Mouse (Mus musculus) cortical plate, adult 2 months (tissue): ENCODE data around the gene Oas1c. TPM values are rescaled to one million over a fixed set of nuclear protein-coding genes. Genes with fewer than 3 reads are reported as not detected.
"Not testable (repeated sequence)": the region's sequence is repeated elsewhere in the genome, so short reads cannot be mapped to it uniquely, and the experiment has no call there.

Experiments
- H3K27ac ChIP-seq: fragments of 200-500 bp; 2 replicates; pipeline ENCODE4 v1.5.1; 2012; ENCODE audit warnings: low read length, control low read depth, inconsistent platforms; ENCODE audit not compliant: insufficient read depth
- H3K4me1 ChIP-seq: fragments of 200-500 bp; 2 replicates; pipeline ENCODE4 v1.6.1; 2011; ENCODE audit warnings: low read length; ENCODE audit not compliant: control insufficient read depth, insufficient read depth
- H3K4me3 ChIP-seq: fragments of 200-500 bp; 2 replicates; pipeline ENCODE4 v1.5.1; 2011; ENCODE audit warnings: mild to moderate bottlenecking, low read length, control low read depth; ENCODE audit not compliant: insufficient read depth
- CTCF ChIP-seq: fragments of 200-500 bp; IDR thresholded peaks from 2 replicates; pipeline ENCODE4 v1.5.1; 2011; ENCODE audit warnings: mild to moderate bottlenecking, control low read depth, low read length; ENCODE audit not compliant: insufficient read depth; ENCODE audit errors: extremely low read depth
- POLR2A ChIP-seq: fragments of 200-500 bp; IDR thresholded peaks from 2 replicates; pipeline ENCODE4 v1.6.1; 2011; ENCODE audit warnings: mild to moderate bottlenecking, low read length, control low read depth; ENCODE audit not compliant: insufficient read depth; ENCODE audit errors: extremely low read depth
- polyA plus RNA-seq: library from polyadenylated mRNA; depleted of rRNA; stranded (reverse); fragments of >200 nt; gene quantifications from 2 replicates; pipeline ENCODE4 v1.2.3, GENCODE M21; 2012

The Oas1c gene
- polyA plus RNA-seq, 1 experiment: 2.3 TPM

DNA sequence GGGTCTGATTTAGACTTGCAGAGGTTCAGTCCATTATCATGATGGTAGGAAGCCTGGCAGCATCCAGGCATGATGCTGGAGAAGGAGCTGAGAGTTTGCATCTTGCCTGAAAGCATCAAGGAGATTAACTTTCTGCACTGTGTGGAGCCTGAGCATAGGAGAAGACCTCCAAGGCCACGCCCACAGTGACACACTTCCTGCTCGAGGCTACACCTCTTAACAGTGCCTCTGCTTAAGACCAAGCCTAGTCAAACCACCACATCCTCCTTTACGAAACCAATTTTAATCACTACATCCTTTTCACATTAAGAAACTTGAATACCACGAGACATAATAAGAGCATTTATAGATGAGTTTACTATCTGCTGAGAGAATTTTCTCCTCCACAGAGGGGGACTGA is 18.7 kb upstream of the Oas1c start:
- TF ChIP-seq POLR2A (no peak), CTCF (no peak)
- Histone ChIP-seq H3K27ac (no peak overlapping the region), H3K4me3 (no peak overlapping the region), H3K4me1 (no peaks in the 10 kb centered on the region)

DNA sequence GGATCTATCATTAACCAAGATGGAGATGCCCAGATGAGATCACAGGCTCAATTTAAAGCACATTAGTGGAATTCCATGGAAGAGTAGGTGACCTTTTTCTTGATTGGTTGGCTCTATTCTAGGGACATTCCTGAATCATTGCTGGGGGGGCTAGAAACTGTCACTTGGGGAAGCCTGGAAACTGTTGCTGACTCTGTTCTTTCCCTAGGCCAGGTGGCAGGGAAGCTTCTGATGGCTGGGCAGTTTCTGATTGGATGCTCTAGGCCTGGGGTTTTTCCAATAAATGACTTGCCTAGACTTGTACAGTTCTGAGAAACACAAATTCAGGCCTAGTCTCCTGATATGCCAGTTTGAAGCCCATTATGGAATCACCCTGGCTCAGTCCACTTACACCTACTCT is 6.7 kb upstream of the Oas1c start:
- Histone ChIP-seq H3K4me3 (no peak overlapping the region), H3K27ac (no peak overlapping the region), H3K4me1 (no peaks in the 10 kb centered on the region)
- TF ChIP-seq CTCF (no peak), POLR2A (no peak)

DNA sequence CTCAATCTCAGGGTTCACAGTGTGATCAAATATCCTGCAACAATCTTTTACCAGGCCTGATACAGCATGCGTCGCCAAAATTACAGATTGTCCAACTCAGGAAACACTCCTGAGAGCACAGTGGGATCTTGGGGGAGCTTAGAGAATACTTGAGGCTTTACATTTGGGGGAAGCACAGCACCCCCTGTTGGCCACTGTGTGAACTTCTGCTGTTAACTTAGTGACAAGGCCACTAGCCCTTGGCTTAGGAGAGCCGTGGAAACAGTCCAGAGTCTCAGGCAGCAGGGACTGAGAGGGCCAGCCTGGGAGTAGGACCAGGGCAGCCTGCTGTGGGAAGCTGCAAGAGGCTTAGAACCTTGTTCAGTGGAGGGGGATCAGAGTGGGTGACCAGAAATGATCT is 3.6 kb upstream of the Oas1c start:
- H3K4me3 ChIP-seq: no peak overlapping the region
- H3K4me1 ChIP-seq: no peaks in the 10 kb centered on the region
- H3K27ac ChIP-seq: no peak overlapping the region
- TF ChIP-seq CTCF (peak; percentile 30; the same call in 1 of the 2 replicates), POLR2A (no peak)

DNA sequence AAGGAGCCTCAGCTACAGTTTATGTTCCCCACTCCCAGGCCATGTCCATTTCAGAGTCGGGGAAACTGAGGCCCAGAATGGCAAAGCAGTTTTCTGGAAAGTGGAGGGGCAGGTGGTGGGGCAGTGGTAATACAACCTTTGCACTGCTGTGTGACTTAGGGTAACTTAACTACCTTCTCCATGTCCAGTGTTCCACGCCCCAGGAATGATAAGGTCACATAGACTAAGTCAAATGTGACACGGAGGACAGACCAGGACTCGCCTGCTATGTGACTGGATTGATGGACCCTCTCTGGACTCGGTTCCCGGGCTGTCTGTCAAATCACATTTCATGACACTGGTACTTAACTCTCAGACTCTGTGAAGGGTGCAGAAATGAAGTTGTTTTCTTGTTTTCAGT is 709 bp upstream of the Oas1c start:
- H3K4me3 ChIP-seq: no peak overlapping the region; the same call in 1 of the 2 replicates
- TF ChIP-seq POLR2A (no peak), CTCF (no peak)
- H3K4me1 ChIP-seq: no peaks in the 10 kb centered on the region
- no peak overlapping the region for H3K27ac ChIP-seq

DNA sequence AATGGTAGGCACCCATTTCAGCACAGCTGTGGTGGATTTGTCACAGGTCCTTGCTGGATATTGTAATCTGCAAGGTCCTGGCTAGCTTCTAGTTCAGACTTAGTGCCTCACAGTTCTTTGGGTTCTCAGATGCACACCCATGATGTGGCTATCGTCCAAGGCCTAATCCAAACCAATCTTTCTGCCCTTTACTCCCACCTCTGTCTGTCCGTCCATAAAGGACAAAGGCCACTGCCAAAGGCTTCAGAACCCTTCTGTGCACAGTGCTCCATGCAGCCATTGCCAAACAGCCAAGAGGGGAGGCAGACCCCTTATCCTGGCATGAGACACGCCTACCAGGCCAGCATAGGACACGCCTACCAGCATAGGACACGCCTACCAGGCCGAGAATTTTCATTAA is 3.1 kb downstream of the Oas1c start:
- no peak for TF ChIP-seq CTCF
- no peak for TF ChIP-seq POLR2A
- Histone ChIP-seq H3K4me3 (no peak overlapping the region), H3K27ac (no peak overlapping the region), H3K4me1 (no peaks in the 10 kb centered on the region)

DNA sequence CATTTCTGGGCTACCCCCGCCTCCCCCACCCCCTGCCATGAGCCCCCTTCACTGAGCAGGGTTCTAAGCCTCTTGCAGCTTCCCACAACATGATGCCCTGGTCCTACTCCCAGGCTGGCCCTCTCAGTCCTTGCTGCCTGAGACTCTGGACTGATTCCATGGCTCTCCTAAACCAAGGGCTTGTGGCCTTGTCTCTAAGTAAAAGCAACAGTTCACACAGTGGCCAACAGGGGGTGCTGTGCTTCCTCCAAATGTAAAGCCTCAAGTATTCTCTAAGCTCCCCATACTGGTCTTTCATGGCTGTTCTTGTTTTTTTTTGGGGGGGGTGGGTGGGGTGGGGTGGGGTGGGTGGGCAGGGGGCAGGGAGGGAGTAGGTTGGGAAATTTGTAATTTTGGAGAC is 5.9 kb downstream of the Oas1c start:
- Histone ChIP-seq H3K4me1 (no peaks in the 10 kb centered on the region), H3K4me3 (no peak overlapping the region), H3K27ac (no peak overlapping the region)
- peak; percentile 56 for TF ChIP-seq CTCF
- TF ChIP-seq POLR2A: no peak

DNA sequence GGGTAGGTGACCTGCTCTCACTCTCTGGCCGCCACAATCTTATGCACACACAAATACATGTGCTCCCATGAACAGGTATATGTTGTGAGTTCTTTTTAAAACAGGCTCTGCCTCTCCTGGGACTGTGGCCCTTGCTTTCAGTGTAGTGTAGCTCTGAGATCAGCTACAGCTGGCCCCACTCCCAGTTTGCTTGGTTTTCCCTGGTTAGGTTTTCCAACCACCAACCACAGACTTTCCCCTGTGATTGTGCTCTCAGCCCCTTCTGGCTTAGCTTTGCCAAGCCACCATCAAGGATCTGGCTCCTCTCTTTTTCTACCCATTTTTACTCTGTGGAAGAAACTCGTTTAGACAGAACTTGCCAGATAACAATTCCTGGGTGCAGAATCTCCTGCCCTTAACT is 8.7 kb downstream of the Oas1c start:
- H3K4me1 ChIP-seq: no peaks in the 10 kb centered on the region
- no peak overlapping the region for H3K4me3 ChIP-seq
- H3K27ac ChIP-seq: no peak overlapping the region
- TF ChIP-seq CTCF (no peak), POLR2A (no peak)

DNA sequence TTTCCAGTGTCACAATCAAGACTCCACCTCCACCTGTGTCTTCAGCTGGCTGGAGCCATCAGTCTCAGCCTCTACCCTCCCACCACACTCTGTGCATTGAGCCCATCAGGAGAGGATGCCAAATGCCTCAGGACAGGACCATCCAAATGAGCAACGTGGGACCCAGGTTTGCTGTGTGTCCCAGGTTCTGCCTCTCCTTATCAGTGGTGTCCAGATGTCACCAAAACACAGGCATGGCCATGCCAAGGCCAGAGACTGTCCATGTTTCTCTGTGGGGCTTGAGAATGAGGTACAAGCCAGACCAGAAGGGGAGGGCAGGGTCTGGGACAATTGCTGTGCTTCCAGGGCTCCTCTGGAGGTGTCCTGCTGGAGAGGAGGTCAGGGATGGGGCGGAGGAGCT is 13.4 kb downstream of the Oas1c start:
- not testable (repeated sequence) for H3K4me3 ChIP-seq, H3K27ac ChIP-seq

DNA sequence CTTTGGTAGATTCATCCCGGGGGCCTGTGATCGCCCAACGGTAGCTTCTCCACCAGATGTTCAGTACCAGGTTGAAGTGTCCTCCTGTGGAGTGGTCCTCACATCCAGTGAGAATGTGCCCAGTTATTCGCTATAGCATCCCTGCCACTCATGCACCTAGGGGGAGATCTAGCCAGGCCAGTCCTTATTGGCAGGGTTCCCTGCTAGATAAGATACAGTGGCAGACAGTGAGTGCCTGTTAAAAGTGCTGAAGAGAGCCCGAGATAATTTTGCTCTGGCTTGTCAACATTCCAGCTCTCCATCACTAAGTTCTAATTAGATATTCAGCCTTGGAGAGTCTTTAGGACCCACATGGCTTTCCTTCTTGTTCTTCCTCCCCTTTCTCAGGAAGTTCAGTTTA is 14.2 kb downstream of the Oas1c start:
- H3K27ac ChIP-seq, H3K4me1 ChIP-seq, H3K4me3 ChIP-seq: not testable (repeated sequence)

More for the DNA sequence above, 13.4 kb downstream of the Oas1c start:
- not testable (repeated sequence) for H3K4me1 ChIP-seq

DNA sequence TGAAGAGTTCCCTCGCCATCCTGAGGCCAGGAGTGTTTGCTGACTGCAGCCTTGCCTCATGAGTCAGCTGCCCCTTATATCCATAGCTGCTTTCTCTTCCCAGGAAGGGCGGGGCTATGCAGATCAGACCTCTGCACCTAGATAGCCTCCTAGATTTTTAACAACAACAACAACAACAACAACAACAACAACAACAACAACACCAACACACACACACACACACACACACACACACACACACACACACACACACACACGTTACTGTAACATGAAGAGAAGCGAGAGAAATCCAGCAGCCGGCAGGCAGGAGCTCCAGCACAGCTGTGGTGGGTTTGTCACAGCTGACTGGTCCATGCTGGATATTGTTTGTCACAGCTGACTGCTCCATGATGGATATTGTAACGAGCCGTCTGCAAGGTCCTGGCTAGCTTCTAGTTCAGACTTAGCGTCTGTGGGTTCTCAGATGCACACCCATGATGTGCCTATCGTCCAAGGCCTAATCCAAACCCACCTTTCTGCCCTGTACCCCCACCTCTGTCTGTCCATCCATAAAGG is 16.8 kb downstream of the Oas1c start, which contains the start of gene Oas1e:
Oas1e (minus strand) TSS at position 51 of the 555 bp plus-strand sequence.
- H3K4me1 ChIP-seq, H3K4me3 ChIP-seq, H3K27ac ChIP-seq: not testable (repeated sequence)

DNA sequence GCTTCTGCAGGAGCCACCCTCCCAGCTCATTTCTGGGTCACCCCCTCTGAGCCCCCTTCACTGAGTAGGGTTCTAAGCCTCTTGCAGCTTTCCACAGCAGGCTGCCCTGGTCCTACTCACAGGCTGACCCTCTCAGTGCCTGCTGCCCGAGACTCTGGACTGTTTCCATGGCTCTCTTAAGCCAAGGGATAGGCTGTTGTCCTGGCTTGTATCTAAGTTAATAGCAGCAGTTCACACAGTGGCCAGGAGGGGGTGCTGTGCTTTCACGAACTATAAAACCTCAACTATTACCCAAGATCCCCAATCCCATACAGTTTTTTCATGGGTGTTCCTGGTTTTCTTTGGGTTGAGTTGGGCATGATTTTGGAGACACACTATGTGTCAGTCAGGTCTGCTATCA is 19.3 kb downstream of the Oas1c start:
- Histone ChIP-seq H3K4me3 (no peak overlapping the region), H3K27ac (no peak overlapping the region), H3K4me1 (no peaks in the 10 kb centered on the region)
- TF ChIP-seq POLR2A (no peak), CTCF (peak; percentile 59)
